Mouse (Mus musculus) stomach, embryonic 16.5 days (tissue): ENCODE measurements around the gene Sorl1. TPM values are rescaled to one million over a fixed set of nuclear protein-coding genes. Genes with fewer than 3 reads are reported as not detected.
"Not testable (repeated sequence)": the region's sequence is repeated elsewhere in the genome, so short reads cannot be mapped to it uniquely, and the experiment has no call there.

ENCODE experiments used
- ATAC-seq: fragments of 200-750 bp; cut with Nextera tagmentation; 2 replicates; pipeline ENCODE4 v1.8.0; 2017; ENCODE audit warnings: moderate number of reproducible peaks, moderate TSS enrichment; ENCODE audit not compliant: insufficient read depth, low FRiP score
- H3K27ac ChIP-seq: fragments of 300-500 bp; sonication (generic); 2 replicates; pipeline ENCODE4 v1.5.1; 2014; ENCODE audit warnings: low read length
- H3K27me3 ChIP-seq: fragments of 300-500 bp; sonication (generic); 2 replicates; pipeline ENCODE4 v1.6.1; 2014; ENCODE audit warnings: low read length, control low read depth, mixed read lengths; ENCODE audit not compliant: control insufficient read depth, insufficient read depth
- H3K36me3 ChIP-seq: fragments of 300-500 bp; sonication (generic); 2 replicates; pipeline ENCODE4 v1.6.1; 2014; ENCODE audit warnings: low read length; ENCODE audit not compliant: control insufficient read depth, insufficient read depth
- H3K4me1 ChIP-seq: fragments of 300-500 bp; sonication (generic); 2 replicates; pipeline ENCODE4 v1.6.1; 2014; ENCODE audit warnings: low read length, control low read depth, mixed read lengths; ENCODE audit not compliant: control insufficient read depth, insufficient read depth
- H3K4me2 ChIP-seq: fragments of 300-500 bp; sonication (generic); 2 replicates; pipeline ENCODE4 v1.6.1; 2014; ENCODE audit warnings: low read depth, low read length, mixed read lengths
- H3K4me3 ChIP-seq: fragments of 300-500 bp; sonication (generic); replicated peaks from 2 replicates; pipeline ENCODE4 v1.5.1; 2014; ENCODE audit warnings: mild to moderate bottlenecking, low read length
- H3K9ac ChIP-seq: fragments of 300-500 bp; sonication (generic); 2 replicates; pipeline ENCODE4 v1.6.1; 2014; ENCODE audit warnings: low read length
- H3K9me3 ChIP-seq: fragments of 300-500 bp; sonication (generic); replicated peaks from 2 replicates; pipeline ENCODE4 v1.6.1; 2016; ENCODE audit warnings: low read length, control low read depth; ENCODE audit not compliant: control insufficient read depth
- WGBS: fragments of 180-500 bp; shearing (Covaris S2); extraction: QIAGEN DNeasy Blood & Tissue Kit; methylation state at CpG from one replicate; pipeline ENCODE4 v1.1.7; 2014; 5-methylcytosine and 5-hydroxymethylcytosine counted together
- polyA plus RNA-seq: library from polyadenylated mRNA; unstranded; fragments of >200 nt; fragmentation: Nextera tagmentation; extraction: Ambion mirVana; gene quantifications from 2 replicates; pipeline ENCODE4 v1.2.1, GENCODE M21; 2015

The Sorl1 gene
- polyA plus RNA-seq, 1 experiment from 2014 or later: 12.9 TPM

DNA sequence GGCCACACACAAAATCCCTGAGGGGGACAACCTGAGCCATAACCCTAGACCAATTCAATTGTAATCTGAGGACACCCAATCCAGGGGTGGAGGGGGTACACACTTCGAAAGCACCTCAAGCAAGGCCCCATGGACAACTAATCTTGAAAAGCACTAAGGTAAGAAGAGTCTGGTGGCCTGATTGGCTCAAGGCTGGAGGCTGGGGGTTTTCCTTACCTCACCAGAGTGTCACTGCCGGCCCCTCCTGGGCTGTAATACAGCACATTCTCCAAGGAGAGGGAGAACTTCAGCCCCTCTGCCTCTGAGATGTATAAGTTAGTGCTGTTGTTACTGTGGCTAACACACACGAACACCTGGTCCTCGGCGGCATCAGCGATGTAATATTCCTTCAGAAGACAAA is 53.2 kb downstream of the Sorl1 start:
- H3K4me2 ChIP-seq: no peak overlapping the region
- peaks cover 2% of the 10 kb centered on the region; the same call in 1 of the 2 replicates for H3K4me1 ChIP-seq
- no peak overlapping the region for H3K9ac ChIP-seq
- WGBS: 88% methylated on average over 6 of the region's 6 CpGs
- no peak overlapping the region for H3K27ac ChIP-seq
- no peak for ATAC-seq
- H3K36me3 ChIP-seq: no peaks in the 10 kb centered on the region
- H3K9me3 ChIP-seq: no peaks in the 10 kb centered on the region
- H3K4me3 ChIP-seq: no peak overlapping the region
- H3K27me3 ChIP-seq: no peaks in the 10 kb centered on the region

DNA sequence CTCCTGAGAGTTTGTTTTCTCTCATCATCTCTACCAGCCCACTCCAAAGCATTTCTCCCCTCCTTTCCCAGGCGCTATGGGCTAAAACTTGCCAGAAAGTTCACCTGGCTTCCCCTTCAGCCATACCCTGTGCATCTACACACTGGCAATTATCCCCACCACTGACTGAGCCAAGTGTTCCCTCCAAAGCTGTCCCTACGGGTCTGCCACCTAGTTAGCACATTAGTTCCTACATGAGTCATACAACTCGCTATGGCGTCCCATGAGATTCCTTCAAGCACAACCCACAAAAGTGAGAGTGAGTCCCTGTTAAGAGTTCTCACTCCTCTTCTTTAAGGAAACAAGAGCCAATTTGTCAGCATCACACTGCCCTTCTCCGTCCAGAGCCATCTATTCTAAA is 54.6 kb downstream of the Sorl1 start:
- no peak overlapping the region for H3K4me3 ChIP-seq
- H3K4me2 ChIP-seq: no peak overlapping the region
- 87% methylated on average over 5 of the region's 5 CpGs for WGBS
- ATAC-seq: no peak
- H3K27ac ChIP-seq: no peak overlapping the region
- no peaks in the 10 kb centered on the region for H3K36me3 ChIP-seq
- no peak overlapping the region for H3K9ac ChIP-seq
- H3K4me1 ChIP-seq: peaks cover 2% of the 10 kb centered on the region; the same call in 1 of the 2 replicates
- H3K27me3 ChIP-seq: no peaks in the 10 kb centered on the region
- no peaks in the 10 kb centered on the region for H3K9me3 ChIP-seq

DNA sequence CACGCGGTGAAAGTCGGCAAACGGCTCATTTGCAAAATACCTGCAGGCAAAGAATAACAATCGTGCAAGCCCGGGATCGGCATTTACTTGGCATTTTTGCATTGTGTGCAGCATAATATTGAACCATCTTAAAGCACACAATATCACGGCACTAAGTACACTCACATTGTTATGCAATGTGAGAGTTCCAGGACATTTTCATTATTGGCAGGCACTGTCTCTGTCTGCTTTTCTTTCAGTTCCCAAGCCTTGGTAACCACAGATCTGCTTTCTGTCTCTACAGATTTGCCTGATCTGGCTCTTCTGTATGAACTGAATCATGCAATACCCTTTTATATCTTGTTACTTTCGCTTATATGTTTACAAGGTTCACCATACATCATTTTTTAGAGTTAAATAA is 56.1 kb downstream of the Sorl1 start:
- 51% methylated on average over 9 of the region's 9 CpGs for WGBS
- Histone ChIP-seq H3K4me2 (no peak overlapping the region), H3K27ac (no peak overlapping the region), H3K9ac (no peak overlapping the region), H3K36me3 (no peaks in the 10 kb centered on the region), H3K27me3 (no peaks in the 10 kb centered on the region), H3K4me1 (peaks cover 2% of the 10 kb centered on the region; the same call in 1 of the 2 replicates), H3K9me3 (no peaks in the 10 kb centered on the region), H3K4me3 (no peak overlapping the region)
- ATAC-seq: no peak

DNA sequence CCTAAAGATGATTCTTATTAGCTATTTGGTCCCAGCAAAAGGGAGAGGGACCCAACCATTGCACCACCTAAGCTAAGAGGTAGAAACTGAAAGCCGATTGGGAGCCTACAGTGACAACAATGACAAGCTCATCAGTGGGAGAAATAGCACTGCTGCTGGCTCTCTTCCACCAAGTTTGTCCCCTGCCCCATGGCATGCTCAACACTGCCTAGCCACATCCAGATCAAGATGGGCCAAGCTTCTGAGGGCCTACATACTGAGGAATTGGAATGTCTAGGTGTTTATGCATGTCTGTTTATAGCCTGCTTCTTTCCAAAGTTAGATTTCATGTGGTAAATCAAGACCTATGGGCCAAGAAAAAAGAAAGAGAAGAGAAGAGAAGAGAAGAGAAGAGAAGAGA is 58.3 kb downstream of the Sorl1 start:
- H3K27me3 ChIP-seq: no peaks in the 10 kb centered on the region
- WGBS: 86% methylated on average over 1 of the region's 1 CpGs
- no peak for ATAC-seq

DNA sequence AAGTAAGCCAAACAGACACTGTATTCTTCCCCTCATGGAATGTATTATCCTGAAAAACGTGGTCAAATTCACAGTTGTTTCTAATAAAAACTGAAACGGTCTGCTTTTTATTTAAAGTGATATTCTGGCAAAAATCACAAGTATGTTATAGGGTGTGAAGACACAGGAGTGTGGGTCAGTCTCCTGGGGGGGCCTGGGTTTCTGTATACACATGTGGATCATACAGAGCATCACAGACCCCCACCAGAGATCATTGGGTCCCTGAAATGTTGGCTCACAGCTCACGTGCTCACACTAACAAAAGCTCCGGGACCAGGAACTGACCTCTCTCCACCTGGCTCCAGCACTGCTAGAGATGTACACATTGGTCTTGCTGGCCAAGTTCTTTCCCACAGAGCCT is 60.7 kb downstream of the Sorl1 start:
- 69% methylated on average over 4 of the region's 4 CpGs for WGBS
- Histone ChIP-seq H3K27ac (no peak overlapping the region), H3K4me3 (no peak overlapping the region), H3K36me3 (no peaks in the 10 kb centered on the region), H3K4me2 (no peak overlapping the region), H3K4me1 (peaks cover 2% of the 10 kb centered on the region; the same call in 1 of the 2 replicates), H3K27me3 (no peaks in the 10 kb centered on the region), H3K9me3 (no peaks in the 10 kb centered on the region), H3K9ac (no peak overlapping the region)
- ATAC-seq: no peak

More for the DNA sequence above, 58.3 kb downstream of the Sorl1 start:
- Histone ChIP-seq H3K9me3 (no peaks in the 10 kb centered on the region), H3K4me1 (peaks cover 2% of the 10 kb centered on the region; the same call in 1 of the 2 replicates), H3K4me2 (no peak overlapping the region), H3K4me3 (no peak overlapping the region), H3K9ac (no peak overlapping the region), H3K27ac (no peak overlapping the region), H3K36me3 (no peaks in the 10 kb centered on the region)

DNA sequence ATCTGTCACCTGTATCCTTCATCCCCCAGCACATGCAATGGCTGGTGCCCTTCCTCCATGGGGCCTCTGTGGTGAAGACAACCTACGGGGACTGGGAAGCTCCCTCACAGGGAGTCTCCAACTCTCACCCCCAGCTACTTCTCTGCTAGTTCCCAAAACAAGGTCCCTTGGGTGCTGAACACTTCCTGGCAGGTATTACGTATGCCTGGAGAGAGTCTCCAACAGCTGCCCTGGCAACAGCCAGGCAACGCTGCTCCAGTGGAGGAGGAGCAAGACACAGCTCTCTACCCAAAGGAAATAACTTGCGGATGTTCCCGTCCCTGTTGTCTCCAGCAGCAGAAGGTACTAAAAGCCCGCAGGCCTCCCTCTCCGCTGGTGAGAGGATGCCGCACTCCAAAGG is 61.8 kb downstream of the Sorl1 start:
- Histone ChIP-seq H3K4me3 (no peak overlapping the region), H3K9me3 (no peaks in the 10 kb centered on the region), H3K4me1 (no peaks in the 10 kb centered on the region), H3K36me3 (no peaks in the 10 kb centered on the region), H3K27me3 (no peaks in the 10 kb centered on the region), H3K27ac (no peak overlapping the region), H3K9ac (no peak overlapping the region), H3K4me2 (no peak overlapping the region)
- ATAC-seq: no peak
- 82% methylated on average over 8 of the region's 8 CpGs for WGBS

DNA sequence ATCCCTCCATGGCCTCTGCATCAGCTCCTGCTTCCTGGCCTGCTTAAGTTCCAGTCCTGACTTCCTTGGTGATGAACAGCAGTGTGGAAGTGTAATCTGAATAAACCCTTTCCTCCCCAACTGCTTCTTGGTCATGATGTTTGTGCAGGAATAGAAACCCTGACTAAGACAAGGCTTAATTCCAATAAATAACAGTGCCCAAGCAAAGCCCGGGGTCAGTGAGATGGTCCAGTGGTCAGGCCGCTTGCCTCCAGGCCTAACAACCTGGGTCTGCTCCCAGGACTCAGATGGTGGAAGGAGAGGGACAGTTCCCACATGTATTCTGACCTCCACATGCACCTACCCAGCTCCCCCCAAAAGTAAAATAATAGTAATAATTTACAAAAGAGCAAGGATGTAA is 65.1 kb downstream of the Sorl1 start:
- not testable (repeated sequence) for H3K27me3 ChIP-seq, H3K4me2 ChIP-seq, H3K9ac ChIP-seq, H3K9me3 ChIP-seq, H3K4me3 ChIP-seq, ATAC-seq, H3K27ac ChIP-seq, H3K36me3 ChIP-seq
- H3K4me1 ChIP-seq: peaks cover 15% of the 10 kb centered on the region; the same call in 1 of the 2 replicates
- 89% methylated on average over 2 of the region's 2 CpGs for WGBS

DNA sequence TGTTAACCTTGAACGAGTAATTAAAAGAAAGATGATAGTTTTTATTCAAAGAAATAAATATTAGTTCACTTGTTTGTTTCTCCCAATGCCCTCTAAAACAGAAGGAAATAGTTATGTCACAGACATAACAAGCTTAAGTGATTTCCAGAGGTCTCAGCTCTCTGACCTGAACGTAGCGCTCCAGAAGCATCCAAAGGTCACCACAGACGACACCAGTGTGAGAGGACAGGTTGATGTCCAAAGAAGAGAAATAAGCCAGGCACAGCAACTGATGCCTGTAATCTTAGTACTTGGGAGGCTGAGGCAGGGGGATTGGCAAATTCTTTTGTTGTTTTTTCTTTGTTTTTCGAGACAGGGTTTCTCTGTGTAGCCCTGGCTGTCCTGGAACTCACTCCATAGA is 67.5 kb downstream of the Sorl1 start:
- no peak overlapping the region for H3K4me2 ChIP-seq
- 85% methylated on average over 5 of the region's 5 CpGs for WGBS

DNA sequence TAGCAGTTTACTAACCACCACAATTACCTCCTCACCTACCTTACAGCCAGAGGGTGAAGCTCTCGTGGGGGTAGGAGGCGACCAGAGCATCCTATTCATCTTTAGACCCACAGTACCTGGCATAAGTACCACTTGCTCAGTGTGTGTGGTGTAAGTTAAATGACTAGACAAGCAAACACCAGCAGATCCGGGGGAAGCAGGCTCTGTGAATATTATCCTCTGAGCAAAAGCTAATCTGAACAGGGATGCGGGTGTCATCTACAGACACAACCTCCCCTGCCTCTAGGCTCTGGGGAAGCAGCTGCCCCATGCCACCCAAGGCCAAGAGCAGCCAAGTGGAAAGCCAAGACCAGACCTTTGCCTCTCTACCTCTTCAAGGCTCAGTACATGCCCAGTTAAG is 68.7 kb downstream of the Sorl1 start:
- no peak for ATAC-seq
- no peak overlapping the region for H3K9ac ChIP-seq
- H3K4me3 ChIP-seq: no peak overlapping the region
- H3K36me3 ChIP-seq: no peaks in the 10 kb centered on the region
- no peak overlapping the region for H3K4me2 ChIP-seq
- no peaks in the 10 kb centered on the region for H3K9me3 ChIP-seq
- 81% methylated on average over 4 of the region's 4 CpGs for WGBS
- peaks cover 28% of the 10 kb centered on the region for H3K4me1 ChIP-seq
- no peaks in the 10 kb centered on the region for H3K27me3 ChIP-seq
- H3K27ac ChIP-seq: peak overlapping the region; percentile 86; the same call in 1 of the 2 replicates

More for the DNA sequence above, 67.5 kb downstream of the Sorl1 start:
- Histone ChIP-seq H3K9me3 (no peaks in the 10 kb centered on the region), H3K27ac (no peak overlapping the region), H3K4me1 (peaks cover 28% of the 10 kb centered on the region), H3K27me3 (no peaks in the 10 kb centered on the region), H3K9ac (no peak overlapping the region), H3K36me3 (no peaks in the 10 kb centered on the region), H3K4me3 (no peak overlapping the region)
- no peak for ATAC-seq
